Mouse (Mus musculus) olfactory bulb, adult 2 months (tissue): Measurements from ENCODE around the gene Dhdds.

Experiments used
- CTCF ChIP-seq: fragments of 200-500 bp; IDR thresholded peaks from 2 replicates; pipeline ENCODE4 v1.5.1; 2012; ENCODE audit warnings: low read depth, mild to moderate bottlenecking, low read length, moderate library complexity; ENCODE audit not compliant: insufficient read depth
- POLR2A ChIP-seq: fragments of 200-500 bp; IDR thresholded peaks from 2 replicates; pipeline ENCODE4 v1.6.1; 2012; ENCODE audit warnings: mild to moderate bottlenecking, low read depth, low read length, moderate library complexity; ENCODE audit not compliant: insufficient read depth

DNA sequence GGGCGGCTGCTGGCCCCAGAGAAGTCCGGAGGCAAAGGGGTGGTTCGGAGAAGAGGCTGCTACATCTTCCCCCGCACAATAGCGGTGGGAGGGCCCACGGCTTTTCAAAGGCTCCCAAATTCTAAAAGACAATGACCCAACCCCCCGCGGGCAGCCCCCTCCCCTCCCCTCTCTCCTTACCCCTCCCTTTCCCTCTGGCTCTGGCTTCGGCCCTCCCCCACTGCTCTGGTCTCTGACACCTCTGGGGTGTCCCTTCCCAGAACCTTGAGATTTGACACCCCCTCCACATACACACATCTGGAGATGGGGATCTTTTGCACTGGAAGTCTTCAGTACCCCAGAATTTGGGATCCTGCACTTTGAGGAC lies 18.0 kb upstream of the Dhdds start, which contains the start of gene Lin28a:
- TF ChIP-seq CTCF (no peak), POLR2A (no peak)
